Mouse (Mus musculus) cerebellum, adult 8-10 months (tissue): ENCODE data around the gene Hal.
"Not testable (repeated sequence)": the region's sequence is repeated elsewhere in the genome, so short reads cannot be mapped to it uniquely, and the experiment has no call there.

Source experiments
- DNase-seq: peaks from one replicate; pipeline ENCODE4 v3.0.0; 2022

Hal gene

GRCm38 (mm10) chr10:93517754-93518153 lies 29.2 kb downstream of the Hal start:
- no peak for DNase-seq

- no peak for DNase-seq
These were observed 29.6 kb downstream of the Hal start for GRCm38 (mm10) chr10:93518186-93518585.

GRCm38 (mm10) chr10:93518620-93519019 lies 30.1 kb downstream of the Hal start:
- DNase-seq: no peak

- no peak for DNase-seq
These were observed 30.6 kb downstream of the Hal start for GRCm38 (mm10) chr10:93519159-93519558.

GRCm38 (mm10) chr10:93519756-93520155 lies 31.2 kb downstream of the Hal start:
- peak; percentile 56 for DNase-seq

GRCm38 (mm10) chr10:93520994-93521393 lies 32.4 kb downstream of the Hal start:
- no peak for DNase-seq

GRCm38 (mm10) chr10:93525329-93525728 lies 36.8 kb downstream of the Hal start:
- DNase-seq: no peak

- DNase-seq: no peak
These were observed 49.7 kb downstream of the Hal start for GRCm38 (mm10) chr10:93538287-93538686.

- no peak for DNase-seq
These were observed 50.2 kb downstream of the Hal start for GRCm38 (mm10) chr10:93538818-93539217.

GRCm38 (mm10) chr10:93539775-93540430 lies 51.3 kb downstream of the Hal start, which contains the start of gene Amdhd1:
Gene Amdhd1, minus strand, starts transcription at chr10:93540033.
- DNase-seq: peak; percentile 37

- no peak for DNase-seq
These were observed 52.1 kb downstream of the Hal start, which contains the start of gene Ccdc38 for GRCm38 (mm10) chr10:93540431-93541210. Gene Ccdc38, plus strand, starts transcription at chr10:93540632.

GRCm38 (mm10) chr10:93541585-93541984 lies 53.0 kb downstream of the Hal start:
- DNase-seq: no peak

GRCm38 (mm10) chr10:93542356-93542755 lies 53.8 kb downstream of the Hal start:
- no peak for DNase-seq

- no peak for DNase-seq
These were observed 54.6 kb downstream of the Hal start for GRCm38 (mm10) chr10:93543176-93543575.

GRCm38 (mm10) chr10:93544172-93544571 lies 55.6 kb downstream of the Hal start:
- DNase-seq: no peak

- DNase-seq: no peak
These were observed 59.2 kb downstream of the Hal start for GRCm38 (mm10) chr10:93547741-93548270.

- DNase-seq: peak; percentile 78
These were observed 60.4 kb downstream of the Hal start for GRCm38 (mm10) chr10:93548991-93549390.

- no peak for DNase-seq
These were observed 61.3 kb downstream of the Hal start for GRCm38 (mm10) chr10:93549821-93550220.

GRCm38 (mm10) chr10:93552596-93552995 lies 64.0 kb downstream of the Hal start:
- no peak for DNase-seq

- DNase-seq: not testable (repeated sequence)
These were observed 69.4 kb downstream of the Hal start for GRCm38 (mm10) chr10:93557971-93558370.

GRCm38 (mm10) chr10:93559786-93560185 lies 71.2 kb downstream of the Hal start:
- DNase-seq: no peak

- no peak for DNase-seq
These were observed 76.0 kb downstream of the Hal start for GRCm38 (mm10) chr10:93564518-93565090.

GRCm38 (mm10) chr10:93567066-93567465 lies 78.5 kb downstream of the Hal start:
- DNase-seq: no peak
